Mouse (Mus musculus): ENCODE results near the gene Gdap2.

Gene Gdap2

DNA sequence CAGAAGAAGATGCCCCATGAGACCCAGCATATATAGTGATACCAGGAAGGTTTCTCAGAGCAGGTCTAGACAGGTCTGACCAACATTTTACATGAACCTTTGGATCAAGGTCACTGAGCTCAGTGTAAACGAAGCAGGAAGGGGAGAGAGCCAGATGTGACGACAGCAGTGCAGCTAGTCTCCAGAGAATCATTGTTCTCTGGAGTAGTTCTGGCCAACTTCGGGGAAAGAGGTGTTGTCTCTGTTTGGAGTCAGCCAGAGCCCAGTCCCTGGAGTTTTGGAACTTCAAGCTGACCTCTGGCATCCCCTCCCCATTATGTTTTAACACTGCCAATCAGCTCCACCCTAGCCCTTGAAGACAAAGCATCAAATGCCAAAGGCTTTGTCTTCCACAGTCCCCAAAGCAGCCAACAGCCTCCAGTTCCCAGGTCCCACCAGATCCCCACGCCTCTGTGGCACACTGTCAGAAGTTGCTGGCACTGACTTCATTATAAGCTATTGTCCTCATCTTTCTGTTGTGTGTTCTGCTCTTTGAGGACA lies 84.2 kb downstream of the Gdap2 start:
- no peak for DNase-seq (ENCODE audit: low read depth)
